Mouse (Mus musculus): ENCODE measurements around the gene Aamp.
"Not testable (repeated sequence)": the region's sequence is repeated elsewhere in the genome, so short reads cannot be mapped to it uniquely, and the experiment has no call there.

Aamp gene

DNA sequence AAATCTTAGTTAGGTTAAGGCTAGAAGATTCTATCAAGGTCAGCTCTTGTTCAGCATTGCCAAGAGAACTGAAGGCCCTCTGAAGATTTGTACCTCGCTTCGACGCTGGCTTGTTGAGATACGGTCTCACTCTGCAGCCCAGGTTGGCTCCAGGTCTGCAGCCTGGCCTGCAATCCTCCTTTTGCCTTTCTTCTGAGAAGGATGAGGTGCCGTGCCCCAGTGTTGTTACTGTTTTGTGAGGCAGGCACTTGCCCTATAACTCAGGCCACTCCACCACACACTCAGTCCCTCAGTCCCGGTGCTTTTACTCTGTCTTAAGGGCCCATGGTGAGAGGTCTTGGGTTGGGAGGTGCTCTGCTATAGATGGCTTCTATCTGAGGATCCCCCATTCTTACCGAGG lies 17.7 kb upstream of the Aamp start:
- DNase-seq (ENCODE audit: low read depth in 1 of 2, low spot score in 2 of 2), result no peak

DNA sequence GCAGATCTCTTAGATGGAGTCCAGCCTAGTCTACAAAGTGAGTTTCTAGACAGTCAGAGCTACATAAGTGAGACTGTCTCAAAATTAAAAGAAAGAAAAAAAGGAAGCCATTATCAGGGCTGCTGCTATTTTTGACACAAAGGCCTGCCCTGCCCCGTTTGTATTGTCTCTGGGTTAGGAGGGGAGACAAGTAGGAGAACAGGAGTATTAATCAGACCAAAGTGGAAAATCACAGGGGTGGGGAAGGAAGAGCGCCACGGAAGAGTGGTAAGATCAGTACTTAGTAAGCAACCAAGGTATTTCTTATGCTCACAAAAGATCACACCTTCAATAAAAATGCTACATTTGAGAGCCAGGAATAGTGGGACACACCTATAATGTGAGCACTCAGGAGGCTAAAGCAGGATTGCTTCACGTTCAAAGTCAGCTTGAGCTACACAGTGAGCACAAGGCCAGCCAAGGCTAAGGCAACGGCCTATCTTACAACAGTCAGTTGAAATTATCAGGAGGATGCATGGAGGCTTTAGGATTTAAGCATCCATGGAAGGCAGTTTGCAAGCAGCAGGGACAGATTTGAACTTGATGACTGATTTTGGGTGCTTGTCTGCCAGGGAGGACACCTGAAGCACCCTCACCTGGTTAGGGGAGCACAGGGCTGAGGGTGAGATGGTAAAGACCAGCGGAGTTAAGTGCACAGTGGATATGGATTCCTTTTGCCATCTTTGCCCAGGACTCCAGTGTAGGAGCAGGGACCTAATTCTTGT lies 16.0 kb upstream of the Aamp start:
- DNase-seq (ENCODE audit: low read depth in 1 of 2, low spot score in 2 of 2), result no peak

DNA sequence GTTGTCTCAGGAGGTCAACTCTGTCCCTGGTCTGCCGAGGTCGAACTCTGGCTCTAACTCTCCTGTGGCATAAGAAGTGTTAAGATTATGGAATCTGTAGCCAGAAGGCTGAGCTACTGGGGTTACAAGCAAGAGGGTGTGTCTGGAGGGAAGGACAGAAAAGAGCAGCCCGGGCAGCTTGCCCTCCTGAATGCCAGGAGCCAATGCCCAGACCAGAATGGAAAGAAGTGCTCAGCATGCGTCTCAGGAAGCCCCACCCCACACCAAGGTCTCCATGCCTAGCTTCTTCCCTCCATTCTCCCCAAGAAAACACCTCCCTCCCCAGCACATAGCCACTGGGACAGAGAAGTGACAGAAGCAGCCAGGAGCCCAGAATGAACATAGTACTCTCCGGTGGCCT lies 14.5 kb upstream of the Aamp start:
- DNase-seq (ENCODE audit: low read depth in 1 of 2, low spot score in 2 of 2), result no peak

DNA sequence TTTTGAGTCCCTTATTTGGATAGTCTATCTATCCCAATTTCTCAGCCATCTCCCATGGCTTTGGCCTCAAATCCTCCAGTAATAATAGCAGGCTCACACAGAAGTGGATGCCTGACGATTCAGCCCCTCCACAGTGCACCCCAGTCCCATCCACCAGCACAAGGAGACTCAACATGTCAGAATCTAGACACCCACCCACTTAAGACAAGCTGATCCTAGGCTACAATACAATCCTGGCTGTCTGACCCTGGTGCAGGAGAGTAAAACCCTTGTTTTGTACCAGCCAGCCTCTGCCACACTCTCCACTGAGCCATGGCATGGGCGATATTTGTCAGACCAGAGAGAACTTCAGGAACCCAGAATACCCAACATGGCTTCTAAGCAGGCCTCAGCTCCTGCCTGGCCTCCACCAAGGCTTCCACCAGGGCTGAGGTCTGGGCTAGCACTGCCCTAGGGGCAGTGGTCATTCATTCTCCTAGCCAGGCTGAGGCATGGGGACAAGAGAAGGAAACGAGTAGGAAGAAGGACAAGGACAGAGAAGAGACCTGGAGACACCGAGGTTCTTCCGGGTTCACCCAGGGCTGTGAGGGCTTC lies 13.7 kb upstream of the Aamp start:
- DNase-seq (ENCODE audit: low read depth in 1 of 2, low spot score in 2 of 2), result no peak

DNA sequence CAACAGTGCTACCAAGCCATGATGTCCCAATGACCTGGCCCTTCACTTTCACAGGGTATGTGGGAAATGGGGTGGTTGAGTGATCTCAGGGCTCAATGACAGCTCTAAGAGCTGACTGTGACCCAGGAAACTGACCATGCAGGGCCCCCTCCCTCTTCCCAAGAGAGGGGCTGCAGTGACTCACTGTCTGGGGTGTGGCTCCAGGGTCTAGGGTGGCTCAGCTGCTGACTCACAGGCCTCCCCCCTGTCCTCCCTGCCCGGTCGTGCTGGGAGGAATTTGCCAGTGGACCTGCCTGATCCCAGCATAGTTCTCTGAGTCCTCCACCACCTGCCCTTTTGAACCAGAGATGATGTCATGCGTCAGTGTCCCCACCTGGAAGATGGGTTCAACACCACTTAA lies 12.7 kb upstream of the Aamp start:
- peak in 1 of 2 experiments; percentile 43 for DNase-seq (ENCODE audit: low read depth in 1 of 2, low spot score in 2 of 2)

DNA sequence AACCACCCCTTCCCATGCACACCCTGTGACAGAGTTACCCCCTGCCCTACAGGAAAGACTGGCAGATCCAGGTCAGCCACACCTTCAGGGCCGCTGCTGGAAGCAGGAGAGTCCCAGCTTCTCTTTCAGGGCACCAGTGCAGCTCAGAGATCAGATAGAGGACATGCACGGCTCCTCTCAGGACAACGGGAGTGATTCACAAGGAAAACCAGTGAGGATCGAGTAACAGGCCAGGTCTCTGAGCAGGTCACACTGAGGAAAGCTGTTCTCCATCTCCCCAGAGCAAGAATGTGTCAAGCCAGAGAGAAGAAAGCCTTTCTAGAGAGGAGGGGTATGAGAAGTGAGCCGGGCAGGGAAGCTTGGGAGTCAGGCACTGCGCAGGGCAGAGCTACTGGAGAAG lies 11.9 kb upstream of the Aamp start:
- no peak for DNase-seq (ENCODE audit: low read depth in 1 of 2, low spot score in 2 of 2)

DNA sequence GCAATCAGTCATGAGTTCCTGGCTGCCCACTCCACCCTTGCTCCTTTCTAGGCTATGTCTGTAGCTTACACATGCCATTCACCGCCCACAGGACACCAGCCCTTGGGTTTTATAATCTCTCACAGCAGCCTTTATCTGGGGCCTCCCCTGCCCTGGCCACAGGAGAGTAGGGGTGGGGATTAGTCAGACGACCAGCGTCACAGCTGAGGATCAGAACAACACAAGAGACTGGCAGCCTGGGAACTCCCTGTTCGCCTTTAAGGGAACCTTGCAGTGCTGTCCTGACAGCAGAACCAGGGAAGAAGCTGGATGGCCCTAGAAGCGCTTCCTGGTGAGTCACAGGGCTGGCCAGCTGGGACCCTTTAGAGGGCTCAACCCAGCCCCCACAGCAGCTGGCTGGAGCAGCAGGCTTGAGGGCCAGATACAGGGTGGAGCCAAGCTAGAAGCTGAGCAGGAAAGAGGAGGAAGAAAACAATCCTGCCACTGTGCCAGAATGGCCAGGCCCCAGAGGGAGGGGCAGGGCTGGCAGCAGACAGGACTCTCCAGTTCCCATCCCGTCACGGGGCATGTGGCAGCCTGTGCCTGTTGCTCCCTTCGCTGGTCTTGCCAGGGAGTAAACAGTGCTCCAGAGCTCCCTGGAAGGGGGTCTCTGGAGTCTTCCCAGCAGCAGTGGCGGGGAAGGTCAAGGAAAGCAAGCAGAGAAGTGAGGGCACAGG lies 11.1 kb upstream of the Aamp start:
- peak; percentile 64 to 69 for DNase-seq (ENCODE audit: low read depth in 1 of 2, low spot score in 2 of 2)

DNA sequence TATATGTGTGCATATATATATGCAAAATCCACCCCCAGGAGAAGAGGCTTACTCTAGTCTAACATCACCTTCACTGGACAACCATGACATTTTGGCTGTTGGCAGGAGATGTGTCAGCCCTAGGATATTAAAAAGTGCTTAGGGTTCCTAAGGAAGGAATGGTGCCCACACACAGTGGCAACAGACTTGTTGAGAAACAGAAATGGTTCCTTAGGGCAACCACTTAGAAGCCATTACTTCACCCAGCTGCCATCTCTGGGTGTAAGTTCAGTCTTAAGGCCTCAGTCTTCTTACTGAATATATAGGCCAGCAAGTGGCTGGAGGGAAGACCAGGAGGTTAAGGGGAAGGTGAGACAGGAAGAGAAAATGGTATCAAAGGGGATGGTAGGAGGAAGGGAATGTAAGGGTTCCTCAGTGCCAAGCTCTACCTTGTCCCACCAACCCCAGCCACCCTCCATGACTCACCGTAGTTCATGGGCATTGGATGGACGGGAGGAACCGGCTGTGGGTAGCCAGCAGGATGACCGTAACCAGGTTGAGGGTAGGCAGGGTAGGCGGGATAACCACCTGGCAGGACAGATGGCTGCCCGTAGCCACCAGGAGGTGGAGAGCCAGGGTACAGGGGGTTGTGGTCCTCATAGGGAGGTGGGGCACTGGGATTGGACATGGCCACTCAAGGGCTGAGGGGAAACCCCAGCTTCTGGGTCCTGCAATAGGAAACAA lies 10.4 kb upstream of the Aamp start:
- DNase-seq (ENCODE audit: low read depth in 1 of 2, low spot score in 2 of 2), result no peak

DNA sequence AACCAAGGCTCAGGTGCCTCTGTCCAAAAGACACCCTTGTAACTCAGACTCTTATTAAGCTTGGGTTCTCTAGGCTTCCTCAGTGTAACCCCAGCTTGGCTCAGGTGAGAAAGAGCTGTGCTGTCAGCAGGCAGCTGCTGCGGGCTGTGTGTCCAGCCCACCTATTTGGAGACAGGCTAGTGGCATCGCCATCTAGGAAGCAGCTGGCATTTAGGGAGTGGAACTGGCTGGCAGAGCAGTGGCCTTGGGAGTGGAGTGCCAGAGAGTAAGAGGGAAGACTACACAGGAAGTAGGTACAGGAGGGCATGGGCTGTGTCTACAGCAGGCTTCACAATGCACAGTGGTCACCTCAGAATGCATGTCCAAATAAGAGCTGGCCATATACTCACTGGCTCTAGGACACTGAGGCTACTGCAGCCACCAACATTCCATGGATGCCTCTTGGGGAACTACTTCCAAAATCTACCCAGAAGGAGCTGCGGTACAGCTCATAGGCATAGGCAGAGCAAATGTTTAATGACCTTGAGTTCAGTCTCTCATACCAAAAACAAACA lies 9.6 kb upstream of the Aamp start:
- DNase-seq (ENCODE audit: low read depth in 1 of 2, low spot score in 2 of 2), result no peak

DNA sequence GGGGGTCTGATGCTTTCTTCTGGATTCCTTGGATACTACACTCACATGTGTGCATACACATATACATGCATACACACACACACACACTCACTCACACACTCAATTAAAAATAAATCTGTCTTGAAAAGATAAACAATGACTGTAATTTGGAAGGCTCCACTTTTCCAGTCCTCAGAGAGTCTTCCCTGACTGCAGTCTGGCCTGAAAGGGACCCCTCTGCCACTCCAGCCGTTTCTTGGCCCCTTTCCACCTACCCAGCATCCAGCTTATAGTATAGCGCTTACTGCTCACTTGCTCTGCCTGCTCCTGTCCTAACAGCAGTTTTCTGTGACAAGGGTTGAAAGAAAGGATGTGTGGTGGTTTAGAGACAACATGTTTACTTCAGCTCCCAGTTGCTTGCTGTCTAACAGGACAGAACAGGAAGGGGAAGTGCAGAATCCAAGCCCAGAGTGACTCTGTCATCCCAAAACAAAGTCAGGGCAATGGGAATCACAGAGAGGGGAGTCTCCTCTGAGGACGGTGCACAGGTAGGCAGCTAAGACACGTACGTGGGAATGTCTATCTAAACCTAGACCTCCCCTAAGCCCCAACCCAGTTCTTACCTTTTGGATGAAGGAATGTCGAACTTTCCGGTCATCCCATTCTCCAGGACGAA lies 8.9 kb upstream of the Aamp start:
- DNase-seq (ENCODE audit: low read depth in 1 of 2, low spot score in 2 of 2), result no peak

DNA sequence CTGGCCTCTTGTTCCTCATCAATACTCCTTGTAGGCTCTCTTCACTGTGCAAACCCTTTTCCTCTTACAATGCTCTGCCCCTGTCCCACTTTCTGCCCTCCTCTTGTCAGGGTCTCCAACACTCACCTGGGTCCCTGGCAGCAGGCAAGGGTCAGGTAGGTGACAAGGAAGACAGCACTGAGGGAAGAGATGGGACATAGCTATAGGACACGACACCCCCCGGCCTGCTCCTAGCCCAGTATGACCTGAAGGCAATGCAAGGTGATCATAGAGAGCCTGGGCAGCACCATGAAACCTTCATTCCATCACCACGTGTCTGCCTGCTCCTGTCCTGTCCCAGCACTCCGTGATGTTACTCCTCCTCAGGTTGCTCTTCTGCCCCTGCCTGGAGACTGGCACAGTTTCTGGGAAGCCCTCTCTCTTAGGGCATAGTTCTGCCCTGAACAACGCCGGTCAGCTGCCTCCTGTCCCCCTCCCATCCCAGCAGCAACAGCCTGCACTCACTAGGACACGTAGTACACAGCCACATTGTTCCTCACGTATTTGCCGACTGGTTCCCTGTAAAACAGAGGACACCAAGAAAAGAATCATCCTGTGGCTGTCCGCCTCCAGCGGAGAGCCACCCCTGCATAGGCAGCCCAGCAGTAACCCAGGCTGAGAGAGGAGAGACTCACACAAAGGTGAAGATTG lies 7.9 kb upstream of the Aamp start:
- no peak for DNase-seq (ENCODE audit: low read depth in 1 of 2, low spot score in 2 of 2)

DNA sequence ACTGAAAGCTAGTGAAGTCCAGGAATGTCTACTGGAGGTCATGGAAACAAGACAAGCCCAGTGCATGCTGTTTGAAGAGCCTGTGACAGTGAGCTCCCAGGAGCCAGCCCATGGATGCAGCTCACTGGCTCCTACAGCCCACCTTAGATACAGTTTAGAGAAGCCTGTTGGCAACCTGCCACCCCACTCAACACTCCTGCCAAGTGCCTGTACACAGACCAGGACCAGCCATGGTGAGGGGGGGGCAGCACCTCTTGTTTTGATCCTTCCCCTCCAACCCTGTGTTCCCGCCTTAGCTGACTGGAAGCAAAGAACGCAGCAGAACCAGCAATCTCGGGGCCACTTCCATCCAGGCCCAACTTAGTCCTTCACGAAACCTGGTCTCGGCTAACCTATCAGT lies 5.6 kb upstream of the Aamp start:
- DNase-seq (ENCODE audit: low read depth in 1 of 2, low spot score in 2 of 2), result no peak

DNA sequence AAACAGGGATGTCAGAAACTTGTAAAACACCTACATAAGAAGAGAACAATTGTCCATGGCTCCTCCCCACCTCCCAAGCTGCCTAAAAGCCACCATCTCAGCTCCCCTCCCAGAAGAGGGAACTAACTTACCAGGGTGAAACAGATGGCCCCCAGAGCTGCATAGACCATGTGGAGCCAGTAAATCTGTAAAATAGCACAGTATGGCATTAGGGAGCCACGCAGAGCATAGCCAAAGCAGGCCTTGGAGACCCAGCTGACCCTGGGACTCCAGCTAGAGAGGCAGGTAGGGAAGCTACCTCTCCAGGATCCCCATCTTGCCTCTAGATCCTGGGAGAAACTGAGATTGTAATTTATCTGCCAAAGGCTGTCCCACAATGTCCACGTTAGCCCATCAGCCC lies 5.2 kb upstream of the Aamp start:
- DNase-seq (ENCODE audit: low read depth in 1 of 2, low spot score in 2 of 2), result no peak

DNA sequence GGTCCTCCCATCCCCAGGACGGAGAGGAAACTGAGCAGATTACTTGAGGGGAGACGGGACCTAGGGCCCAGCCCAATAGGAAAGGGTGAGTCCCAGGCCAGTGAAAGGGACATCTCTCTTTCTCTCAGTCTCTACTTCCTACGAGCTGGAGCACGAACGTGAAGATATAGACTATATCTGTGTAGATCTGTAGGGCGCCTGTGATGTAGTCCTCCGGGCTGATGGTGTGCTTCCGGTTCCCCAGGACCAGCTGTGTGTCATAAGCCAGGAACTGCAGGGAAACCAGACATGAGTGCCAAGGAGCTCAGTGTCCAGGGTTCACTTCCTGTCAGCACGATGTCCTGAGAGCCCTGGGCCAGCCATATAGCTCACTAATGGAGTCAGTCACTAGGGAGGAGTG lies 4.7 kb upstream of the Aamp start:
- DNase-seq (ENCODE audit: low read depth in 1 of 2, low spot score in 2 of 2), result no peak

DNA sequence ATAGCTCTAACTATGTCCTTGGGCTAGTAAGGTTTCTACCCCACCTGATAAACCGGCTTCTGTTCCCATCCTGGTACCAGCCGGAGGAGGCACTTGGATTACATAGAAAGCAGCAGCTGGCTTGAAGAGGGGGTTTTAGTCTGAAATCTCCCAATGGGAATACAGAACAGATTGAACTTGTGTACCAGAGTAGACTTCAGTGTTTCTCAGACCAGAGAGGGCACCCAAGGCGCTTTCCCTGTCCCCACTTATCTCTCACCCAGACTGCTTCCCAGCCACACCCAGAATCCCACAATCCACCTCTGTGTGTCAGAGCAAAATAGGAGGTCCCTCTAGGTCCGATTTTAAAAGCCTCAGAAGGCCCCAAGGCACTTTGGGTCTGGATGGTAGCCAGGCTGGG lies 3.8 kb upstream of the Aamp start:
- no peak for DNase-seq (ENCODE audit: low read depth in 1 of 2, low spot score in 2 of 2)

DNA sequence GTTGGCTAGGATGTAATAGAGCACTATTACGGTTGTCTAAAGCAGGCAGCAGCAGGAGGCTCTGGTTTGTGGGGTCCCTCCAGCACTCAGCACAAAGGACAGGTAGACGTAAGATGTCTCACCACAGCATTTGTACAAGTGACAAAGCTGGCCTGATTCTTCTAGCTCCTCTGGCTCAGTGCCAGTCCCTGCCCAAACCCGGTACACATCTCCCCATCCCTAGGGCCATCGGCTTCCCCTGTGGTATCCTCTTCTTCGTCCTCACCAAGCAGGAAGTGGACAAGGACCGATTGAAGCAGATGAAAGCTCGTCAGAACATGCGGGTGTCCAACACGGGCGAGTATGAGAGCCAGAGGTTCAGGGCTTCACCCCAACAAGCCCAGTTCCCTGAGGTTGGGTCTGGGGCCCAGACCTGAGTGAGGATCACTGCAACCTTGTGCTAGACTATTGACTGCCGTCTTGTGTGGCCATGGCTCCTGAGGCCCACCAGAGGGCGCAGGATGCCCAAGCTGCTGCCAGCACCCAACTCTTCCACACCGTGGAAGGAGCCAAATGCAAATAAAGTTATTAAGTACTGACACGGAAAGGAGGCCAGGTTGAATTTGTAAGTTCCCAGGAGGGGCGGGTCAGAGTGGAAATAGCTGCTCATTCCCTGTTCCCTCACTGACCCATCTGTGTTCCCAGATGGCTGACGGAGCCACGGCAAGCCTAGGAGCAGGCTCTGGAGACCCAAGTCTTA lies 2.5 kb upstream of the Aamp start:
- not testable (repeated sequence) for DNase-seq (ENCODE audit: low read depth in 1 of 2, low spot score in 2 of 2)

DNA sequence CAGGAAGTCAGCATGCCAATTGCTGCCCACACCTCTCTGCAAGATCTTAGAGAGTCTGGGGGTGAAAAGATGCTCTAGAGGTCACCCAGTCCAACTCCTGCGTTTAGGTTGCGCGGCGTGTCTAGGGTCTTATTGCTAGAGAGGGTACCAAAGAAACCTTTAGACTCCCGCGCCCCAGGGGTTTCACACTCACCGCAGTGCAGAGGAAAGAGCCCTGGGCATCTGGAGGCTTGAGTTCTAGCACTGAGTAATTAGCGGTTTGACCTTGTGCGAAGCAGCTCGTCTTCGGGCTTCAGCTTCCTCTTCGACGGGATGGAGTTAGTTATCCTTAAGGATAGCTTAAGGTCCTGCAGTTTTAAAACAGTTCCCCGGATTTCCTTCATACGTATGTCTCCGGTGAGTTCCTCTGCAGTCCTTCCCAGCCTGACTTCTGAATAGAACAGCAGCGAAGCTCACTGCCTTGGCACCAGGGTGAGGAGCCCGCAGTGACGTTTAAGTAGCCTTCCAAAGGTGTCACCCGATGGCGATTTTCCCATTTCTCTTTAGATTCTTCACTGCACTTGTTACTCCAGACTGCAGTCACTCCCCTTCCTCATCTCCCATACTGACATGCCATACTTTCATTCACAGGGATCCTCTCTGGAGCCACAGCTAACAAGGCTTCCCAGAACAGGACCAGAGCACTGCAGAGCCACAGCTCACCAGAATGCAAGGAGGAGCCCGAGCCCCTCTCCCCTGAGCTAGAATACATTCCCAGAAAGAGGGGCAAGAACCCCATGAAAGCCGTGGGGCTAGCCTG lies 873 bp upstream of the Aamp start:
- no peak for DNase-seq (ENCODE audit: low read depth in 1 of 2, low spot score in 2 of 2)

DNA sequence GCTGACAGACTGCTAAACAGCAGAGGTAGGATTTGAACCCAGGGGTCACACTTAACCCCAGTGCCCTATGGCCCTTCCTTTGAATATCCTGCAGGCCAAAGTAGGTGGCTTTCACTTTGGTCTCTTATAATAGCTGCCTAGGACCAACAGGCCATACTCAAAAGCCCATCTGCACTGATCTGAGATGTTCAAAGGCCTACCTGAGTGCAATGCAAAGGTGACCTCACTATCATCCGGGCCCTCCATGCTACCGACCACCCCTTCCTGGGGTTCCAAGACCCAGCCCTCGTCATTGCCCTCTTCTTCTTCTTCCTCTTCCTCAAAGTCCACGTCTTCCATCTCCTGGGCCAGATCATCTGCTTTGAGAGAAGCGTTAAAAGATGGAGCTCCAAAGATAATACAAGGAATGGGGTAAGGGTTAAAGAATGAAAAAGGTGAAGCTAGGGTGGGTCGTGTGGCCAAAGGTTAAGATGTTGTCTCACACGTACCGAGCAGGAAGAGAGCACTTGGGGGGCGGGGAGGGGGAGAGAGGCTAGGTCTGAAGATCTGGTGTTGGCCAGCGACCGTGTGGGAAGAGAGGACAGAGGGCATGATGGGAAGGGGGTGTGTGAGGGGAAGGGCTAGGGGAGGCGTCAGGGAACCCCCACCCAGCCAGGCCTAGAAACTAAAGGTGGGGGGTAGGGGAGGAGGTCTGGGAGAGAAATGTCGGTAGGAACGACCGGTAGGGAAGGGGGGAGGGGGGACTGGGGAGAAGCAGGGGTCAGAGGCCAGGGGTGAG lies 663 bp downstream of the Aamp start:
- no peak for DNase-seq (ENCODE audit: low read depth in 1 of 2, low spot score in 2 of 2)

All from monocyte, adult 2 months (primary cell).